Mouse (Mus musculus) midbrain, postnatal 0 days (tissue): ENCODE measurements around the gene Rad51b. TPM values are rescaled to one million over a fixed set of nuclear protein-coding genes. Genes with fewer than 3 reads are reported as not detected.

Source experiments
- ATAC-seq: fragments of 200-750 bp; cut with Nextera tagmentation; 2 replicates; pipeline ENCODE4 v1.8.0; 2017; ENCODE audit warnings: moderate number of reproducible peaks, mild to moderate bottlenecking, moderate TSS enrichment, moderate library complexity; ENCODE audit not compliant: low FRiP score
- DNase-seq: peaks from one replicate; pipeline ENCODE4 v3.0.0-alpha.2; 2015; ENCODE audit warnings: low spot score
- H3K27ac ChIP-seq: fragments of 300-500 bp; sonication (generic); 2 replicates; pipeline ENCODE4 v1.5.1; 2014; ENCODE audit warnings: low read depth, mild to moderate bottlenecking, low read length, mixed read lengths
- H3K27me3 ChIP-seq: fragments of 300-500 bp; sonication (generic); 2 replicates; pipeline ENCODE4 v1.6.1; 2014; ENCODE audit warnings: low read length, control low read depth, mixed read lengths; ENCODE audit not compliant: insufficient read depth
- H3K36me3 ChIP-seq: fragments of 300-500 bp; sonication (generic); 2 replicates; pipeline ENCODE4 v1.6.1; 2014; ENCODE audit warnings: low read length, control low read depth, mixed read lengths; ENCODE audit not compliant: insufficient read depth
- H3K4me1 ChIP-seq: fragments of 300-500 bp; sonication (generic); 2 replicates; pipeline ENCODE4 v1.6.1; 2014; ENCODE audit warnings: mild to moderate bottlenecking, control low read depth, antibody characterized with exemption, low read length, mixed read lengths; ENCODE audit not compliant: insufficient read depth
- H3K4me2 ChIP-seq: fragments of 300-500 bp; sonication (generic); 2 replicates; pipeline ENCODE4 v1.6.1; 2014; ENCODE audit warnings: low read depth, mild to moderate bottlenecking, low read length, mixed read lengths; ENCODE audit not compliant: poor library complexity, severe bottlenecking
- H3K4me3 ChIP-seq: fragments of 300-500 bp; sonication (generic); 2 replicates; pipeline ENCODE4 v1.5.1; 2014; ENCODE audit warnings: low read depth, mild to moderate bottlenecking, low read length, moderate library complexity
- H3K9ac ChIP-seq: fragments of 300-500 bp; sonication (generic); replicated peaks from 2 replicates; pipeline ENCODE4 v1.6.1; 2014; ENCODE audit warnings: mild to moderate bottlenecking, low read length, moderate library complexity, mixed read lengths; ENCODE audit not compliant: poor library complexity, severe bottlenecking
- H3K9me3 ChIP-seq: fragments of 300-500 bp; sonication (generic); 2 replicates; pipeline ENCODE4 v1.6.1; 2016; ENCODE audit warnings: low read length, control low read depth
- CTCF ChIP-seq: IDR thresholded peaks from 2 replicates; pipeline ENCODE4 v1.5.1; 2016; ENCODE audit warnings: antibody characterized with exemption, mild to moderate bottlenecking
- WGBS: fragments of 180-500 bp; shearing (Covaris S2); extraction: QIAGEN DNeasy Blood & Tissue Kit; methylation state at CpG from one replicate; pipeline ENCODE4 v1.1.7; 2014; 5-methylcytosine and 5-hydroxymethylcytosine counted together
- polyA plus RNA-seq: library from polyadenylated mRNA; unstranded; fragments of >200 nt; fragmentation: Nextera tagmentation; extraction: Ambion mirVana; gene quantifications from 2 replicates; pipeline ENCODE4 v1.2.1, GENCODE M21; 2015
- total RNA-seq: library from RNA; depleted of rRNA; stranded (reverse); fragments of >200 nt; gene quantifications from 2 replicates; pipeline ENCODE4 v1.2.3, GENCODE M21; 2014

Gene Rad51b
- total and polyA plus RNA-seq, 2 experiments from 2014 or later: 0.22 to 0.74 TPM

GRCm38 (mm10) chr12:79739918-79740639, 443.0 kb downstream of the Rad51b start:
- H3K4me2 ChIP-seq: no peak overlapping the region
- WGBS: 95% methylated on average over 11 of the region's 11 CpGs
- no peaks in the 10 kb centered on the region for H3K27me3 ChIP-seq

GRCm38 (mm10) chr12:79742211-79742610, 445.1 kb downstream of the Rad51b start:
- no peaks in the 10 kb centered on the region for H3K27me3 ChIP-seq
- ATAC-seq: no peak
- WGBS: 25% methylated on average over 7 of the region's 7 CpGs
- H3K4me1 ChIP-seq: no peaks in the 10 kb centered on the region; the same call in 1 of the 2 replicates
- no peak overlapping the region for H3K9ac ChIP-seq
- DNase-seq: peak; percentile 66
- H3K4me3 ChIP-seq: no peak overlapping the region
- no peaks in the 10 kb centered on the region for H3K36me3 ChIP-seq
- TF ChIP-seq CTCF: no peak
- no peak overlapping the region for H3K27ac ChIP-seq
- no peaks in the 10 kb centered on the region for H3K9me3 ChIP-seq
- no peak overlapping the region for H3K4me2 ChIP-seq

More at GRCm38 (mm10) chr12:79739918-79740639, 443.0 kb downstream of the Rad51b start:
- TF ChIP-seq CTCF: no peak
- no peak overlapping the region for H3K9ac ChIP-seq
- H3K4me1 ChIP-seq: no peaks in the 10 kb centered on the region; the same call in 1 of the 2 replicates
- H3K36me3 ChIP-seq: no peaks in the 10 kb centered on the region
- no peak overlapping the region for H3K27ac ChIP-seq
- no peak for ATAC-seq
- no peaks in the 10 kb centered on the region for H3K9me3 ChIP-seq
- no peak overlapping the region for H3K4me3 ChIP-seq
- DNase-seq: no peak

GRCm38 (mm10) chr12:79744131-79744530, 447.0 kb downstream of the Rad51b start:
- no peaks in the 10 kb centered on the region for H3K9me3 ChIP-seq
- H3K9ac ChIP-seq: no peak overlapping the region
- 89% methylated on average over 6 of the region's 6 CpGs for WGBS
- no peak overlapping the region for H3K4me3 ChIP-seq
- no peak overlapping the region for H3K27ac ChIP-seq
- H3K36me3 ChIP-seq: no peaks in the 10 kb centered on the region
- DNase-seq: no peak
- ATAC-seq: no peak
- no peaks in the 10 kb centered on the region for H3K27me3 ChIP-seq
- H3K4me1 ChIP-seq: no peaks in the 10 kb centered on the region; the same call in 1 of the 2 replicates
- H3K4me2 ChIP-seq: no peak overlapping the region
- no peak for TF ChIP-seq CTCF

- no peak overlapping the region for H3K9ac ChIP-seq
- H3K4me1 ChIP-seq: peaks cover 4% of the 10 kb centered on the region; the same call in 1 of the 2 replicates
- no peak for ATAC-seq
- no peak overlapping the region for H3K4me2 ChIP-seq
- no peak overlapping the region for H3K4me3 ChIP-seq
- H3K27ac ChIP-seq: no peak overlapping the region
- DNase-seq: no peak
- H3K36me3 ChIP-seq: no peaks in the 10 kb centered on the region
- no peaks in the 10 kb centered on the region for H3K27me3 ChIP-seq
- no peak for TF ChIP-seq CTCF
- WGBS: 87% methylated on average over 5 of the region's 5 CpGs
- no peaks in the 10 kb centered on the region for H3K9me3 ChIP-seq
Measured at GRCm38 (mm10) chr12:79745225-79745624, 448.1 kb downstream of the Rad51b start.

GRCm38 (mm10) chr12:79745845-79746510, 448.9 kb downstream of the Rad51b start:
- no peak for TF ChIP-seq CTCF
- H3K27ac ChIP-seq: no peak overlapping the region
- H3K4me2 ChIP-seq: no peak overlapping the region
- no peaks in the 10 kb centered on the region for H3K36me3 ChIP-seq
- 48% methylated on average over 10 of the region's 10 CpGs for WGBS
- H3K9me3 ChIP-seq: no peaks in the 10 kb centered on the region
- DNase-seq (no peak), ATAC-seq (no peak)
- H3K27me3 ChIP-seq: no peaks in the 10 kb centered on the region
- H3K4me1 ChIP-seq: peaks cover 9% of the 10 kb centered on the region; the same call in 1 of the 2 replicates
- no peak overlapping the region for H3K9ac ChIP-seq
- no peak overlapping the region for H3K4me3 ChIP-seq

GRCm38 (mm10) chr12:79747541-79747940, 450.5 kb downstream of the Rad51b start:
- Histone ChIP-seq H3K27ac (no peak overlapping the region), H3K4me1 (peaks cover 15% of the 10 kb centered on the region; the same call in 1 of the 2 replicates), H3K36me3 (no peaks in the 10 kb centered on the region), H3K4me2 (no peak overlapping the region), H3K9me3 (no peaks in the 10 kb centered on the region), H3K9ac (no peak overlapping the region), H3K27me3 (no peaks in the 10 kb centered on the region), H3K4me3 (no peak overlapping the region)
- ATAC-seq: no peak
- DNase-seq: no peak
- 93% methylated on average over 3 of the region's 3 CpGs for WGBS
- no peak for TF ChIP-seq CTCF
